Mouse (Mus musculus): Measurements from ENCODE around the gene Stab1.

GRCm38 (mm10) chr14:31199599-31199998 lies 31.2 kb upstream of the Stab1 start:
- TF ChIP-seq CTCF (conservative IDR thresholded peaks at IDR 0.05; ENCODE audit: low read length) = no peak
- TF ChIP-seq POU5F1 (IDR thresholded peaks at IDR 0.05; ENCODE audit: borderline replicate concordance, low read length) = no peak

Measured in E14TG2a.4 (cell line).